Mouse (Mus musculus) lung, postnatal 0 days (tissue): ENCODE measurements around the gene Gpr137. TPM values are rescaled to one million over a fixed set of nuclear protein-coding genes. Genes with fewer than 3 reads are reported as not detected.

Experiments used
- ATAC-seq: fragments of 200-750 bp; cut with Nextera tagmentation; 2 replicates; pipeline ENCODE4 v1.8.0; 2017; ENCODE audit warnings: moderate library complexity
- DNase-seq: peaks from one replicate; pipeline ENCODE4 v3.0.0-alpha.2; 2016; ENCODE audit warnings: low spot score
- H3K27ac ChIP-seq: fragments of 300-500 bp; sonication (generic); 2 replicates; pipeline ENCODE4 v1.5.1; 2014; ENCODE audit warnings: antibody characterized with exemption, mild to moderate bottlenecking, low read length, mixed read lengths
- H3K27me3 ChIP-seq: fragments of 300-500 bp; sonication (generic); replicated peaks from 2 replicates; pipeline ENCODE4 v1.6.1; 2014; ENCODE audit warnings: low read length, mixed read lengths; ENCODE audit not compliant: insufficient read depth
- H3K36me3 ChIP-seq: fragments of 300-500 bp; sonication (generic); 2 replicates; pipeline ENCODE4 v1.6.1; 2014; ENCODE audit warnings: low read length, mixed read lengths; ENCODE audit not compliant: insufficient read depth
- H3K4me1 ChIP-seq: fragments of 300-500 bp; sonication (generic); 2 replicates; pipeline ENCODE4 v1.6.1; 2014; ENCODE audit warnings: antibody characterized with exemption, low read depth, low read length, mixed read lengths; ENCODE audit not compliant: insufficient read depth
- H3K4me2 ChIP-seq: fragments of 300-500 bp; sonication (generic); replicated peaks from 2 replicates; pipeline ENCODE4 v1.6.1; 2014; ENCODE audit warnings: low read depth, mild to moderate bottlenecking, low read length, moderate library complexity, mixed read lengths
- H3K4me3 ChIP-seq: fragments of 300-500 bp; sonication (generic); 2 replicates; pipeline ENCODE4 v1.5.1; 2014; ENCODE audit warnings: low read depth, low read length
- H3K9ac ChIP-seq: fragments of 300-500 bp; sonication (generic); replicated peaks from 2 replicates; pipeline ENCODE4 v1.6.1; 2014; ENCODE audit warnings: low read depth, mild to moderate bottlenecking
- H3K9me3 ChIP-seq: fragments of 300-500 bp; sonication (generic); 2 replicates; pipeline ENCODE4 v1.6.1; 2016; ENCODE audit warnings: low read length, mixed read lengths
- CTCF ChIP-seq: IDR thresholded peaks from 2 replicates; pipeline ENCODE4 v1.5.1; 2016; ENCODE audit warnings: antibody characterized with exemption, mild to moderate bottlenecking
- EP300 ChIP-seq: IDR thresholded peaks from 2 replicates; pipeline ENCODE4 v1.6.1; 2016; ENCODE audit warnings: antibody characterized with exemption, mild to moderate bottlenecking, control low read depth
- WGBS: fragments of 180-500 bp; shearing (Covaris S2); extraction: QIAGEN DNeasy Blood & Tissue Kit; methylation state at CpG from one replicate; pipeline ENCODE4 v1.1.7; 2014; 5-methylcytosine and 5-hydroxymethylcytosine counted together
- microRNA-seq: library from miRNA; unstranded; fragments of <30 nt; microRNA quantifications from one replicate; pipeline ENCODE4, GENCODE M21; 2016
- polyA plus RNA-seq: library from polyadenylated mRNA; unstranded; fragments of >200 nt; fragmentation: Nextera tagmentation; extraction: Ambion mirVana; gene quantifications from 2 replicates; pipeline ENCODE4 v1.2.1, GENCODE M21; 2015

The Gpr137 gene
- polyA plus RNA-seq, 1 experiment from 2014 or later, result 33.5 TPM

DNA sequence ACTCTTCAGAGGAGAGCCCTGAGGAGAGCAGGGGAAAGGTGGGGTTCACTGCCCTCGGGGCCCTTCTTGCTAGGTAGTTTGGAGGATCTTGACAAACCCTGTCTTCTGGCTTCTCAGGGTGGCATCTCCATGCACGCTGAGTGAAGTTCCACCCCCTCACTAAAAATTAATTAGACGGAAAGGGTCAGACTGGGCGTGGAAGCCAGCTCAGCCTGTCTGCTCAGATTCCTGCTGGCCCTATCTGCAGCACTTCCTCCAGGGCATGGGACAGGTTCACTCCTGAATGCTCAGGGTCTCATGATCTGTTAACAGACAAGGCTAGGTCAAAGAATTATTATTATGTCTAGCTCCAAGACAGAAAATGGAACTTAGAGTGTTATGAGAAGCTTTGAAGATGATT, 49.8 kb downstream of the Gpr137 start:
- WGBS, result 47% methylated on average over 4 of the region's 4 CpGs
- ATAC-seq (no peak), DNase-seq (no peak)
- Histone ChIP-seq H3K36me3 (no peaks in the 10 kb centered on the region), H3K4me2 (no peak overlapping the region), H3K27me3 (no peaks in the 10 kb centered on the region), H3K9me3 (no peaks in the 10 kb centered on the region), H3K9ac (no peak overlapping the region), H3K4me3 (no peak overlapping the region), H3K4me1 (no peaks in the 10 kb centered on the region), H3K27ac (no peak overlapping the region)
- TF ChIP-seq CTCF, result no peak
- TF ChIP-seq EP300, result no peak

Small RNA genes within 50 kb of the gene (microRNA-seq; reads per million reads assigned to microRNA genes)
- 0.98 reads per million for gene Mir6990

Other genes with a start within 250 kb of the Gpr137 start
- gene Rps6ka4, start 101.8 kb downstream of the Gpr137 start, polyA plus RNA-seq, result 36.7 and 40.6 TPM in 2 replicates
- 2.9 and 6.3 TPM in 2 replicates for gene Ccdc88b, start 84.3 kb downstream of the Gpr137 start, polyA plus RNA-seq
- gene Trmt112, start 32.8 kb downstream of the Gpr137 start, polyA plus RNA-seq, result 89.0 and 93.3 TPM in 2 replicates
- 437 and 450 TPM in 2 replicates for gene Prdx5, start 32.4 kb downstream of the Gpr137 start, polyA plus RNA-seq
- 9.8 and 12.8 TPM in 2 replicates for gene Esrra, start 20.7 kb downstream of the Gpr137 start, polyA plus RNA-seq
- 1.7 and 2.4 TPM in 2 replicates for gene Catsperz, start 17.1 kb downstream of the Gpr137 start, polyA plus RNA-seq
- 0.12 and 0.30 TPM in 2 replicates for gene Kcnk4, start 8.0 kb downstream of the Gpr137 start, polyA plus RNA-seq
- gene Bad, start 619 bp downstream of the Gpr137 start, polyA plus RNA-seq, result 106 TPM in 2 replicates
- 60.5 and 62.7 TPM in 2 replicates for gene Ppp1r14b, start 32.5 kb upstream of the Gpr137 start, polyA plus RNA-seq
- 33.6 and 40.7 TPM in 2 replicates for gene Plcb3, start 34.0 kb upstream of the Gpr137 start, polyA plus RNA-seq
- 105 and 107 TPM in 2 replicates for gene Fkbp2, start 38.0 kb upstream of the Gpr137 start, polyA plus RNA-seq
- 27.1 and 28.1 TPM in 2 replicates for gene Vegfb, start 45.2 kb upstream of the Gpr137 start, polyA plus RNA-seq
- gene Dnajc4, start 50.1 kb upstream of the Gpr137 start, polyA plus RNA-seq, result 32.7 and 33.2 TPM in 2 replicates
- 21.0 and 24.9 TPM in 2 replicates for gene Nudt22, start 53.6 kb upstream of the Gpr137 start, polyA plus RNA-seq
- gene Trpt1, start 53.7 kb upstream of the Gpr137 start, polyA plus RNA-seq, result 11.0 and 11.5 TPM in 2 replicates
- 15.8 and 16.0 TPM in 2 replicates for gene Fermt3, start 77.0 kb upstream of the Gpr137 start, polyA plus RNA-seq
- 51.8 and 58.5 TPM in 2 replicates for gene Stip1, start 97.5 kb upstream of the Gpr137 start, polyA plus RNA-seq
- gene Macrod1, start 114.3 kb upstream of the Gpr137 start, polyA plus RNA-seq, result 16.0 and 19.4 TPM in 2 replicates
- 0.17 and 0.19 TPM in 2 replicates for gene Flrt1, start 163.2 kb upstream of the Gpr137 start, polyA plus RNA-seq